Mouse (Mus musculus) MEL (cell line): ENCODE results near the gene Zdhhc11. TPM values are rescaled to one million over a fixed set of nuclear protein-coding genes. Genes with fewer than 3 reads are reported as not detected.

Experiments
- DNase-seq: peaks from one replicate; pipeline ENCODE4 v3.0.0; 2011; ENCODE audit warnings: low read depth, low spot score
- H3K27ac ChIP-seq: 2 replicates; pipeline ENCODE4 v1.5.1; 2012; ENCODE audit warnings: low read depth, mild to moderate bottlenecking, control low read depth, low read length, moderate library complexity; ENCODE audit not compliant: control insufficient read depth
- H3K27me3 ChIP-seq, 2 experiments: fragments of 150-350 bp in 1 of 2; sonication (generic) in 1 of 2; 2 replicates each; pipeline ENCODE4 v1.6.1; 2012; ENCODE audit warnings: low read length in 2 of 2, mild to moderate bottlenecking in 2 of 2, improper control_type of control experiment in 1 of 2, moderate library complexity in 1 of 2; ENCODE audit not compliant: insufficient read depth in 2 of 2, control insufficient read depth in 1 of 2
- H3K36me3 ChIP-seq, 2 experiments: 2 replicates each; pipeline ENCODE4 v1.6.1; 2012 to 2014; ENCODE audit warnings: low read length in 2 of 2, improper control_type of control experiment in 1 of 2, inconsistent platforms in 1 of 2, mild to moderate bottlenecking in 1 of 2; ENCODE audit not compliant: insufficient read depth in 2 of 2, control insufficient read depth in 1 of 2
- H3K4me1 ChIP-seq, 2 experiments: fragments of 150-350 bp in 1 of 2; sonication (generic) in 1 of 2; 2 replicates each; pipeline ENCODE4 v1.6.1; 2012; ENCODE audit warnings: low read length in 2 of 2, improper control_type of control experiment in 1 of 2, mild to moderate bottlenecking in 1 of 2; ENCODE audit not compliant: insufficient read depth in 2 of 2, control insufficient read depth in 1 of 2
- H3K4me3 ChIP-seq, 2 experiments: fragments of 150-350 bp in 1 of 2; sonication (generic) in 1 of 2; 2 replicates each; pipeline ENCODE4 v1.5.1; 2012; ENCODE audit warnings: low read depth in 2 of 2, low read length in 2 of 2, mild to moderate bottlenecking in 2 of 2, moderate library complexity in 2 of 2, control low read depth in 1 of 2, improper control_type of control experiment in 1 of 2; ENCODE audit not compliant: control insufficient read depth in 1 of 2, insufficient read depth in 1 of 2
- H3K79me2 ChIP-seq: 2 replicates; pipeline ENCODE4 v1.6.1; 2012; ENCODE audit warnings: mild to moderate bottlenecking, low read length, moderate library complexity; ENCODE audit not compliant: control insufficient read depth, poor library complexity, insufficient read depth
- H3K9ac ChIP-seq: 2 replicates; pipeline ENCODE4 v1.6.1; 2012; ENCODE audit warnings: low read depth, mild to moderate bottlenecking, control low read depth, low read length, moderate library complexity; ENCODE audit not compliant: control insufficient read depth, poor library complexity, severe bottlenecking
- H3K9me3 ChIP-seq: fragments of 150-350 bp; sonication (generic); replicated peaks from 2 replicates; pipeline ENCODE4 v1.6.1; 2012; ENCODE audit warnings: mild to moderate bottlenecking, low read length, improper control_type of control experiment, moderate library complexity; ENCODE audit not compliant: insufficient read depth
- CHD2 ChIP-seq: IDR thresholded peaks from 2 replicates; pipeline ENCODE4 v1.6.1; 2011; ENCODE audit warnings: low read length, improper control_type of control experiment
- EP300 ChIP-seq, 2 experiments: IDR thresholded peaks; 2 replicates each; pipeline ENCODE4 v1.6.1; 2011; ENCODE audit warnings: improper control_type of control experiment in 2 of 2, low read length in 2 of 2, low read depth in 1 of 2, mild to moderate bottlenecking in 1 of 2
- ETS1 ChIP-seq: IDR thresholded peaks from 2 replicates; pipeline ENCODE4 v1.6.1; 2012; ENCODE audit warnings: low read depth, mild to moderate bottlenecking, inconsistent platforms, low read length, improper control_type of control experiment, moderate library complexity
- GATA1 ChIP-seq: IDR thresholded peaks from 2 replicates; pipeline ENCODE4 v1.6.1; 2011; ENCODE audit warnings: low read depth, low read length, improper control_type of control experiment
- KAT2A ChIP-seq: conservative IDR thresholded peaks from 2 replicates; pipeline ENCODE4 v1.6.1; 2012; ENCODE audit warnings: low read depth, low read length, improper control_type of control experiment, inconsistent platforms
- NRF1 ChIP-seq: IDR thresholded peaks from 2 replicates; pipeline ENCODE4 v1.6.1; 2014; ENCODE audit warnings: low read depth, mild to moderate bottlenecking, inconsistent platforms, low read length, improper control_type of control experiment, moderate library complexity; ENCODE audit not compliant: poor library complexity, insufficient read depth, severe bottlenecking
- POLR2AphosphoS2 ChIP-seq: IDR thresholded peaks from 2 replicates; pipeline ENCODE4 v1.6.1; 2011; ENCODE audit warnings: low read length, improper control_type of control experiment
- POLR2AphosphoS5 ChIP-seq: IDR thresholded peaks from 2 replicates; pipeline ENCODE4 v1.6.1; 2012; ENCODE audit warnings: low read depth, borderline replicate concordance, mild to moderate bottlenecking, inconsistent platforms, low read length, moderate library complexity, mixed read lengths
- RCOR1 ChIP-seq: IDR thresholded peaks from 2 replicates; pipeline ENCODE4 v1.6.1; 2012; ENCODE audit warnings: low read depth, mild to moderate bottlenecking, inconsistent platforms, low read length, improper control_type of control experiment
- SMC3 ChIP-seq: IDR thresholded peaks from 2 replicates; pipeline ENCODE4 v1.6.1; 2011; ENCODE audit warnings: low read depth, low read length, improper control_type of control experiment
- TAL1 ChIP-seq: IDR thresholded peaks from 2 replicates; pipeline ENCODE4 v1.6.1; 2012; ENCODE audit warnings: mild to moderate bottlenecking, inconsistent platforms, low read length, moderate library complexity, mixed read lengths
- TCF12 ChIP-seq: IDR thresholded peaks from 2 replicates; pipeline ENCODE4 v1.6.1; 2014; ENCODE audit warnings: low read depth, mild to moderate bottlenecking, inconsistent platforms, low read length, improper control_type of control experiment, moderate library complexity
- UBTF ChIP-seq: IDR thresholded peaks from 2 replicates; pipeline ENCODE4 v1.6.1; 2012; ENCODE audit warnings: low read depth, mild to moderate bottlenecking, inconsistent platforms, low read length, improper control_type of control experiment, moderate library complexity, borderline replicate concordance; ENCODE audit not compliant: insufficient read depth
- ZC3H11A ChIP-seq: IDR thresholded peaks from 2 replicates; pipeline ENCODE4 v1.6.1; 2012; ENCODE audit warnings: low read depth, mild to moderate bottlenecking, inconsistent platforms, low read length, improper control_type of control experiment
- ZKSCAN1 ChIP-seq: IDR thresholded peaks from 2 replicates; pipeline ENCODE4 v1.6.1; 2012; ENCODE audit warnings: low read depth, mild to moderate bottlenecking, inconsistent platforms, low read length, improper control_type of control experiment, moderate library complexity
- ZNF384 ChIP-seq: IDR thresholded peaks from 2 replicates; pipeline ENCODE4 v1.6.1; 2012; ENCODE audit warnings: low read depth, mild to moderate bottlenecking, inconsistent platforms, low read length, improper control_type of control experiment
- polyA plus RNA-seq, 2 experiments: library from polyadenylated mRNA; stranded (reverse) in 1 of 2; unstranded in 1 of 2; fragments of >175 nt in 1 of 2; fragments of >200 nt in 1 of 2; gene quantifications; 2 replicates each; pipeline versions ENCODE4 v1.2.1 to v1.2.4; 2012; ENCODE audit warnings: low replicate concordance in 2 of 2, low read depth in 1 of 2; ENCODE audit not compliant: insufficient read length in 2 of 2, insufficient read depth in 1 of 2, missing spikeins in 1 of 2
- total RNA-seq: library from RNA; depleted of rRNA; stranded (reverse); fragments of 300-350 nt; gene quantifications from 2 replicates; pipeline ENCODE4 v1.2.3, GENCODE M21; 2012

Gene Zdhhc11
- total and polyA plus RNA-seq, 3 experiments: not detected

GRCm38 (mm10) chr13:73937321-73938176 is 26.1 kb upstream of the Zdhhc11 start, which contains the start of the genes Trip13 and Brd9 (continued):
- no peak for TF ChIP-seq POLR2AphosphoS5
- TF ChIP-seq ZC3H11A: no peak
- TF ChIP-seq ZKSCAN1: no peak
- peak; percentile 77; the same call in 1 of the 2 replicates for TF ChIP-seq POLR2AphosphoS2
- no peak for TF ChIP-seq SMC3
- TF ChIP-seq ZNF384: no peak
- peak; percentile 61; the same call in 1 of the 2 replicates for TF ChIP-seq NRF1
- no peak for TF ChIP-seq ETS1
- TF ChIP-seq KAT2A: no peak; the same call in 1 of the 2 replicates
- TF ChIP-seq UBTF: no peak

GRCm38 (mm10) chr13:73938177-73938560 is 25.5 kb upstream of the Zdhhc11 start:
- Histone ChIP-seq H3K9ac (peak overlapping the region; percentile 94), H3K79me2 (peaks cover 13% of the 10 kb centered on the region), H3K4me3 (peak overlapping the region; percentile 91 to 99), H3K36me3 (peaks cover 11 to 12% of the 10 kb centered on the region in 2 experiments), H3K27me3 (no peaks in the 10 kb centered on the region), H3K27ac (peak overlapping the region; percentile 98), H3K9me3 (no peaks in the 10 kb centered on the region), H3K4me1 (peaks cover 0 to 10% of the 10 kb centered on the region in 2 experiments; a peak in 3 of 4 replicates)
- peak; percentile 40; the same call in 1 of the 2 replicates for TF ChIP-seq GATA1
- no peak for TF ChIP-seq ZKSCAN1
- TF ChIP-seq UBTF: no peak
- 0 out of 2 replicates have a peak, but pooled peaks have one; percentile 4 for TF ChIP-seq CHD2
- 0 out of 2 replicates have a peak, but pooled peaks have one; percentile 20 for TF ChIP-seq TCF12
- no peak for TF ChIP-seq ETS1
- no peak for TF ChIP-seq KAT2A
- TF ChIP-seq EP300 (IDR thresholded peaks at IDR 0.05; ENCODE audit: low read depth in 1 of 2, low read length in 2 of 2): peak in 1 of 2 experiments; percentile 43; a peak in 2 of 4 replicates
- peak; percentile 77 for TF ChIP-seq TAL1
- peak; percentile 98 for TF ChIP-seq RCOR1
- no peak for TF ChIP-seq NRF1
- DNase-seq: no peak
